Mouse (Mus musculus): ENCODE measurements at regions not wholly inside any gene's neighbourhood (a gene's known extent, or its start where the extent isn't known, plus 50 kb on each side); places are given as distances from the start of the nearest gene placed in this dataset.

DNA sequence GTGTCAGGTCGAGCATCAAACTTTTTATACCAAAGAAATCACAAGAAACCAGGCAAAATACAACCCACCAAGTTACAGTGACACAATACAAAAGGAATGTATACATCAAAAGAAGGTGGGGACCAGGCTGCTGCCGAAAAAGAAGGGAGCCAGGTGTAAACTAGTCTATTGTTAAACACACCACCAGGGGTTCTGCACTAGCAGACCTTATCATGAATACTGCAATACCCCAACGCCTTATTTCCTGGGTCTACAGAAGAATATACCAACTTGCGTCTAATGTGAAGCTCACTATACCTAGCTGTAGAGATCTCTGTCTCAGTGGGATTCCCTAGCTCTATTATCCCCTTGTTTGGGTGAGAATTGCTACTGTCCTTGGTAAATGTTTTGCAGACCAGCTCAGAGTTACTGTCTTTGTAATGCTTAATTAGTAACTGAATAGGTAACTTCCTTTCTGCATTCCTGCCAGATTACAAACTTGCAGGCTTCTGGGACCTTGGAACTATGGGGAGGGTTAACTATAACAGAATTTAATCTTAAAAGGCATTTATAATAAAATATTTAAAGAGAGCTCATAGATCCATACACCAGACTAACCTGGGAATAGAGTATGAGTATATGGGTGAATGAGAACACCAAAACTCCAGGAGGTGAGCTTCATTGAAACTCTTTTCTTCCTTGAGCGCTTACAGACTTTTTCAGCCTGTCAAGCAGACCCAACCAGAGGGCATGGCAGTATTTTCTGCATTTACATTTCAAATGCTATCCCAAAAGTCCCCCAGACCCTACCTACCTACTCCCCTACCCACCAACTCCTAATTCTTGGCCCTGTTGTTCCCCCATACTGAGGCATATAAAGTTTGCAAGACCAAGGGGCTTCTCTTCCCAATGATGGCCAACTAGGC, 211.7 kb downstream of the Rfpl4b start:
- 73% methylated on average over 5 of the region's 5 CpGs for WGBS
- no peak for DNase-seq (ENCODE audit: low spot score)
- Histone ChIP-seq H3K27ac (ENCODE audit: low read depth, low read length) (no peak overlapping the region), H3K27me3 (replicated peaks; ENCODE audit: control insufficient read depth, insufficient read depth, low read length) (no peaks in the 10 kb centered on the region), H3K4me1 (replicated peaks; ENCODE audit: control insufficient read depth, insufficient read depth, low read length) (no peaks in the 10 kb centered on the region), H3K9ac (ENCODE audit: low read depth, low read length) (no peak overlapping the region), H3K36me3 (ENCODE audit: control insufficient read depth, insufficient read depth, low read length) (no peaks in the 10 kb centered on the region), H3K4me3 (ENCODE audit: low read depth, low read length) (no peak overlapping the region), H3K9me3 (ENCODE audit: control insufficient read depth, low read length) (no peaks in the 10 kb centered on the region), H3K4me2 (no peak overlapping the region)
- ATAC-seq (replicated peaks; ENCODE audit: low FRiP score), result no peak

DNA sequence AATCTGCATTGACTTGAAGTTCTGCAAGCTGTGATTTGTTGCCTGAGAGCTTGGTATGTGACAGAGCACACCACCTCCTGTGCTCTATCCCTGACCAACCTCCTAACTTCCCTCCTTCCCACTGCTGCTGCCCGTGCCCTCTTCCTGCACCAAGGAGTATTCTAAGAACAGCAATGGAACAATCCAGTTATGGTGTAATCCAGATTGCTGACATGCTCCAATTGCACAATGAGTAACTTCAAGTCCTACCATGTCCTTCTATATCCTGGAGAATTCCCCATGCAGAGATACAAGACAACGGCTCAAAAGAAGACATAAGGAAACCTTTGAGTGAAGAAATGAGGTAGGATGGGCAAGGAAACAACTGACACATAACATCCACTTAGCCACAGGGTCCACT, 235.5 kb downstream of the Rfpl4b start:
- DNase-seq (ENCODE audit: low spot score), result no peak
- Histone ChIP-seq H3K4me2 (no peak overlapping the region), H3K4me3 (ENCODE audit: low read depth, low read length) (no peak overlapping the region), H3K9me3 (ENCODE audit: control insufficient read depth, low read length) (no peaks in the 10 kb centered on the region), H3K27me3 (replicated peaks; ENCODE audit: control insufficient read depth, insufficient read depth, low read length) (no peaks in the 10 kb centered on the region), H3K9ac (ENCODE audit: low read depth, low read length) (no peak overlapping the region), H3K27ac (ENCODE audit: low read depth, low read length) (no peak overlapping the region), H3K4me1 (replicated peaks; ENCODE audit: control insufficient read depth, insufficient read depth, low read length) (no peaks in the 10 kb centered on the region), H3K36me3 (ENCODE audit: control insufficient read depth, insufficient read depth, low read length) (no peaks in the 10 kb centered on the region)
- ATAC-seq (replicated peaks; ENCODE audit: low FRiP score), result no peak
- WGBS, result 66% methylated on average over 2 of the region's 2 CpGs

DNA sequence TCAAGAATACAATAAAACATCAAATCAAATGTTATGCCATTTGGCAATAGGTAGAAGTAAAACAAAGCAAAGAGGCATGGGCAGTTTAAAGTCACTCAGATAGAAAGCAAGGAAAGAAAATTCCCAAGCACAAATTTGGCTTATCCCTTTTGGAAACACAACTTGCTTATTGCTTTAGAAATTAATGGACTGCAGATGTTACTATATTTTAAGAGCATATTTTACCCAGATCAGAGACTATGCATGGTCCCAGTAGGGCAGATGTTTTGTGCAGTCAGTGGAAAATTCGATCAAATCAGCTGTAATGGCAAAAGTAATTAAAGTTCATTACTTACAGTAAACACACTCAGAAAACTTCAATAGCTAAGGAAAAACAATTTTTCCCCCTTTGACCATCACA, 245.9 kb downstream of the Rfpl4b start:
- Histone ChIP-seq H3K27me3 (replicated peaks; ENCODE audit: control insufficient read depth, insufficient read depth, low read length) (no peaks in the 10 kb centered on the region), H3K36me3 (ENCODE audit: control insufficient read depth, insufficient read depth, low read length) (no peaks in the 10 kb centered on the region), H3K4me2 (no peak overlapping the region), H3K9ac (ENCODE audit: low read depth, low read length) (no peak overlapping the region), H3K4me1 (replicated peaks; ENCODE audit: control insufficient read depth, insufficient read depth, low read length) (no peaks in the 10 kb centered on the region), H3K9me3 (ENCODE audit: control insufficient read depth, low read length) (no peaks in the 10 kb centered on the region), H3K27ac (ENCODE audit: low read depth, low read length) (no peak overlapping the region), H3K4me3 (ENCODE audit: low read depth, low read length) (no peak overlapping the region)
- WGBS, result 73% methylated on average over 1 of the region's 1 CpGs
- ATAC-seq (replicated peaks; ENCODE audit: low FRiP score), result no peak
- no peak for DNase-seq (ENCODE audit: low spot score)

DNA sequence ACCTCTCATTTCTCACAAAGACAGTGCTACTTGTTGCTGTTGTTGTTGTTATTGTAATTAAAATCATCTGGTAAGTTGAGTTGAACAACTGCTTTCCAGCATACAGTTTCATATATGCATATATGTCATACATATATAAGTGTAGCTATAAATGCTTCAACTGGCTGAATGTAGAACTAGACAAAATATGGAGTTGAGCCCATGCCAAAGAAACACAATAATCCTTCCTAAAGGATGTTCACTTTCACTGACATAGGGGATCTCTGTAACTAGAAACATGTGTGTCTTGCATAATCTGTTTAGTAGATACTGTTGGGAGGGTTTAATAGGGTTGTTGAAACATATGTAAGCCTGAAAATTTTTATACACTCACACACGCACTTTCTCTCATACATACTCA, 247.9 kb downstream of the Rfpl4b start:
- H3K9me3 ChIP-seq (ENCODE audit: control insufficient read depth, low read length), result no peaks in the 10 kb centered on the region
- no peaks in the 10 kb centered on the region for H3K36me3 ChIP-seq (ENCODE audit: control insufficient read depth, insufficient read depth, low read length)
- ATAC-seq (replicated peaks; ENCODE audit: low FRiP score), result no peak
- H3K27ac ChIP-seq (ENCODE audit: low read depth, low read length), result no peak overlapping the region
- no peaks in the 10 kb centered on the region for H3K4me1 ChIP-seq (replicated peaks; ENCODE audit: control insufficient read depth, insufficient read depth, low read length)
- 70% methylated on average over 1 of the region's 1 CpGs for WGBS
- no peak overlapping the region for H3K4me2 ChIP-seq
- DNase-seq (ENCODE audit: low spot score), result no peak
- no peaks in the 10 kb centered on the region for H3K27me3 ChIP-seq (replicated peaks; ENCODE audit: control insufficient read depth, insufficient read depth, low read length)
- H3K9ac ChIP-seq (ENCODE audit: low read depth, low read length), result no peak overlapping the region
- H3K4me3 ChIP-seq (ENCODE audit: low read depth, low read length), result no peak overlapping the region

DNA sequence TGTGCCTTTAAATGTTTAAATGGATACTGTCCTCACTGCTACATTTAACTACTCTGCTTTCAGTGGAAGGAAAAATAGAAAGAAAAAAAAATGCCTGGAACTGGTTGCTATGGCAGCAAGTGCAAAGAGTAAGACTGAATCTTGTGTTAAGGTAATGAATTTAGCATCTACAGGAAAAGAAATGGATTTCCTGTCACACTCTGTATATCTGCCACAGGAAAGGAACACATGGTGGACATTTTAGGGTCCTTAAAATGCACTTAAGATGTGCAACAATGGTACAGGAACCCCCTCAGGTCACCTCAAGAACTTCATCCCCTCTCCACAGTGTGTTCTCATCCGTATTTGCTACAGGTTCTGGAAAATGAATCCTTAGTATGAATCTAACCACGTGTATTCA, 248.4 kb downstream of the Rfpl4b start:
- Histone ChIP-seq H3K36me3 (ENCODE audit: control insufficient read depth, insufficient read depth, low read length) (no peaks in the 10 kb centered on the region), H3K27ac (ENCODE audit: low read depth, low read length) (no peak overlapping the region), H3K4me3 (ENCODE audit: low read depth, low read length) (no peak overlapping the region), H3K27me3 (replicated peaks; ENCODE audit: control insufficient read depth, insufficient read depth, low read length) (no peaks in the 10 kb centered on the region), H3K4me2 (no peak overlapping the region), H3K9ac (ENCODE audit: low read depth, low read length) (no peak overlapping the region), H3K9me3 (ENCODE audit: control insufficient read depth, low read length) (no peaks in the 10 kb centered on the region), H3K4me1 (replicated peaks; ENCODE audit: control insufficient read depth, insufficient read depth, low read length) (no peaks in the 10 kb centered on the region)
- 56% methylated on average over 2 of the region's 2 CpGs for WGBS
- no peak for ATAC-seq (replicated peaks; ENCODE audit: low FRiP score)
- no peak for DNase-seq (ENCODE audit: low spot score)

- no peak for ATAC-seq (replicated peaks; ENCODE audit: low FRiP score)
- Histone ChIP-seq H3K27ac (ENCODE audit: low read depth, low read length) (no peak overlapping the region), H3K4me3 (ENCODE audit: low read depth, low read length) (no peak overlapping the region), H3K36me3 (ENCODE audit: control insufficient read depth, insufficient read depth, low read length) (no peaks in the 10 kb centered on the region), H3K4me2 (no peak overlapping the region), H3K27me3 (replicated peaks; ENCODE audit: control insufficient read depth, insufficient read depth, low read length) (no peaks in the 10 kb centered on the region), H3K4me1 (replicated peaks; ENCODE audit: control insufficient read depth, insufficient read depth, low read length) (no peaks in the 10 kb centered on the region), H3K9me3 (ENCODE audit: control insufficient read depth, low read length) (no peaks in the 10 kb centered on the region), H3K9ac (ENCODE audit: low read depth, low read length) (no peak overlapping the region)
- DNase-seq (ENCODE audit: low spot score), result no peak
- WGBS, result 76% methylated on average over 1 of the region's 1 CpGs
Measured at GRCm38 (mm10) chr10:38567270-38567669, 254.3 kb downstream of the Rfpl4b start.

DNA sequence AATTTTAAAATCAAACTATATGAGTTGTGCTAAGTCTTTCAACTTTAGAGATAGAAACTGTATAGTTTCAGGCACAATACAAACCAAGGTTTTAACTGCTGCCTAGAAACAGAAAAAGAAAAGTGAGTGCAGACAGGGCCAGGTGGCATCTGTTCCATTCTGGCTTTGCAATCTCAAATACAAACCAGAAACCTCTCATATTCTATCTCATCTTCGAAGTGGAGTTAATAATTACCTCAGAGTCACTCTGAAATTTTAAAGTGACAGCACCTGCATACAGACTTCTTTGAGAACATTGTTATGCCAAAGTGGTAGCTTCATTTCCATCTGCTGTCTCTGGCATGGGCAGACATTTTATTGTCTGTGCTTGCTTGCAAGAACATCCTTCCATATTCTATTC, 255.2 kb downstream of the Rfpl4b start:
- ATAC-seq (replicated peaks; ENCODE audit: low FRiP score), result no peak
- Histone ChIP-seq H3K9me3 (ENCODE audit: control insufficient read depth, low read length) (no peaks in the 10 kb centered on the region), H3K4me2 (no peak overlapping the region), H3K36me3 (ENCODE audit: control insufficient read depth, insufficient read depth, low read length) (no peaks in the 10 kb centered on the region), H3K4me3 (ENCODE audit: low read depth, low read length) (no peak overlapping the region), H3K4me1 (replicated peaks; ENCODE audit: control insufficient read depth, insufficient read depth, low read length) (no peaks in the 10 kb centered on the region), H3K9ac (ENCODE audit: low read depth, low read length) (no peak overlapping the region), H3K27me3 (replicated peaks; ENCODE audit: control insufficient read depth, insufficient read depth, low read length) (no peaks in the 10 kb centered on the region), H3K27ac (ENCODE audit: low read depth, low read length) (no peak overlapping the region)
- WGBS, result 49% methylated on average over 1 of the region's 1 CpGs
- no peak for DNase-seq (ENCODE audit: low spot score)

GRCm38 (mm10) chr10:38555040-38555439, 266.5 kb downstream of the Rfpl4b start:
- DNase-seq (ENCODE audit: low spot score), result no peak
- WGBS, result 71% methylated on average over 5 of the region's 5 CpGs
- no peak overlapping the region for H3K9ac ChIP-seq (ENCODE audit: low read depth, low read length)
- no peak overlapping the region for H3K4me3 ChIP-seq (ENCODE audit: low read depth, low read length)
- H3K27ac ChIP-seq (ENCODE audit: low read depth, low read length), result no peak overlapping the region
- no peaks in the 10 kb centered on the region for H3K4me1 ChIP-seq (replicated peaks; ENCODE audit: control insufficient read depth, insufficient read depth, low read length)
- no peak overlapping the region for H3K4me2 ChIP-seq
- H3K27me3 ChIP-seq (replicated peaks; ENCODE audit: control insufficient read depth, insufficient read depth, low read length), result no peaks in the 10 kb centered on the region
- no peaks in the 10 kb centered on the region for H3K9me3 ChIP-seq (ENCODE audit: control insufficient read depth, low read length)
- no peaks in the 10 kb centered on the region for H3K36me3 ChIP-seq (ENCODE audit: control insufficient read depth, insufficient read depth, low read length)
- ATAC-seq (replicated peaks; ENCODE audit: low FRiP score), result no peak

All from liver, embryonic 11.5 days (tissue).